Mouse (Mus musculus) brain, embryonic 14.5 days (tissue): Measurements from ENCODE around the gene Avil. TPM values are rescaled to one million over a fixed set of nuclear protein-coding genes. Genes with fewer than 3 reads are reported as not detected.
"Not testable (repeated sequence)": the region's sequence is repeated elsewhere in the genome, so short reads cannot be mapped to it uniquely, and the experiment has no call there.

Experiments used
- DNase-seq: peaks from one replicate; pipeline ENCODE4 v3.0.0-alpha.2; 2011; ENCODE audit warnings: low read depth
- CTCF ChIP-seq: fragments of 200-500 bp; IDR thresholded peaks from 2 replicates; pipeline ENCODE4 v1.5.1; 2012; ENCODE audit warnings: inconsistent platforms, mild to moderate bottlenecking, moderate library complexity, borderline replicate concordance; ENCODE audit not compliant: insufficient read depth, insufficient read length; ENCODE audit errors: extremely low read depth
- POLR2A ChIP-seq: fragments of 200-500 bp; IDR thresholded peaks from 2 replicates; pipeline ENCODE4 v1.6.1; 2012; ENCODE audit warnings: mild to moderate bottlenecking, inconsistent platforms, borderline replicate concordance; ENCODE audit not compliant: poor library complexity, insufficient read depth, insufficient read length, severe bottlenecking; ENCODE audit errors: extremely low read depth
- polyA plus RNA-seq: library from polyadenylated mRNA; depleted of rRNA; stranded (reverse); fragments of >200 nt; gene quantifications from 2 replicates; pipeline ENCODE4 v1.2.3, GENCODE M21; 2012

Avil gene
- polyA plus RNA-seq, 1 experiment: 1.7 TPM

DNA sequence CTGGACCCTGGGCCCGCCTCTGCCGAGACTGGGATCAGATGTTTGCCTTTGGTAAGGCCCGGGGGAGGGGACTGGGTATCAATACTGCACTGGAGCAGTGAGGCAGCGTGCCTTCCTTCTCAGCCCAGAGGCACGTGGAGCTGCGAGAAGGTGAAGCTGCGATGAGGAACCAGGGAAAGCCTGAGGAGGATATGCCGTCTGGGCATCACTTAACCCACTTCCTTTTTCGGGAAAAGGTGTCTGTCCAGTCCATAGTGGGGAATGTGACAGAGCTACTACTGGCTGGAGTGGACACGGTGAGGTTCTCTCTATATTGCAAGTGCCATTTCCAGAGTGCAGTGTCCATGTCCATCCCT, 49.6 kb downstream of the Avil start:
- no peak for TF ChIP-seq CTCF
- TF ChIP-seq POLR2A: no peak

DNA sequence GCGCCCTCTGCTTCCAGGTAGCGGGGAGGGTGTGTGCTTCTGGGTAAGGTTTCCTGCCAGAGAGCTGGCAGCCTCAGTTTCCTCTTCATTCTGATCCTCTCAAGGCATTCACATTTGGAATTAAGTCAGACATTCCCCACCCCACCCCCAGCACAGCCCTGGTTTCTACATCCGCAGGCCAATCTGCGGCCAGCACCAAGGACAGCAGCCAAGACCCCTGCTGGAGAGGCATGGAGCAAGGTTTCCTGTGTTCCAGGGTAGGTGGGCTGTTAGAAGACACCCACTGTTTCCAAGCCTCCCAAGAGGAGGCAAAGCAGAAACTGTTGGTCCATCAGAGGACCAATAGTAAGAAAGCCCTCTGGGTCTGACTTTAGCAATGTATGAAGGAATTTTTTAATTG, 54.1 kb downstream of the Avil start:
- no peak for DNase-seq
- TF ChIP-seq POLR2A: no peak
- no peak for TF ChIP-seq CTCF

More for the DNA sequence above, 49.6 kb downstream of the Avil start:
- no peak for DNase-seq

DNA sequence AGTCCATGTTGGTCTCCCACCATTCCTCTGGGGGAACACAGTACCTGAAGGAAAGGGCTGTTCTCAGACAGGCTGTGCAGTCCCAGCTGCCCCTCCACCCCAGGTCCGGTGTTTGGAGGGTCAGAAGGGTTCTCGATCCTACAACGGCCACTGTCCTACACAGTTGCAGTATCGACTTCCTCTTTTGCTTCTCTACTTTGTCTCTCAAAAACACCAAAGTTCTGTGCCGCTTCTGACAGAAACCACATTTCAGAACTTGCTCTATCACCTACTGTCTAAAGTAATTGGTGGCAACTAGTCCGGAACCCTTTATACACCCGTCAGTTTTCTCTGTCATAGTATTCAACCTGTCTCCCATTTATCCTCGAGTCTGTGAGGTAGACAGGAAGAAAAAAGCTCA, 54.9 kb downstream of the Avil start:
- no peak for TF ChIP-seq CTCF
- no peak for TF ChIP-seq POLR2A
- DNase-seq: no peak

DNA sequence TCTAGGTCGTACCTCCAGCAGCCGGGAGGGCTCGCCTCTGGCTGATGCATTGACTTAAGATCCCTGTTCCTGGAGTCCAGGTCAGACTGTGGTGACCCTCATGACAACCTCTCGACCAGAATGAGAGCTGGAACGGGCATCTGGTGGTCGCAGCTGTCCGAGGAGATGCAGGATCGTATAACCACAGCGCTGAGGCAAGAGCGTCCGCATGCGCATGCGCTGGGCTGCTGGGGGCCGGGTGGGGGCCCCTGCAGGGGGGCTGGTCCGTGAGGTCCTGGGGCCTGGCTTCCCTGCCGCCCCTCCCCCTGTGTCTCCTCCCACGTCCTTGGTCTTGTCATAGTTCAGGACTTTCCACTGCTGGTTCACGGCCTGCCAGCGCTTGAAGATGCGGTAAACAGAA, 56.0 kb downstream of the Avil start:
- DNase-seq: no peak
- no peak for TF ChIP-seq POLR2A
- TF ChIP-seq CTCF: no peak

DNA sequence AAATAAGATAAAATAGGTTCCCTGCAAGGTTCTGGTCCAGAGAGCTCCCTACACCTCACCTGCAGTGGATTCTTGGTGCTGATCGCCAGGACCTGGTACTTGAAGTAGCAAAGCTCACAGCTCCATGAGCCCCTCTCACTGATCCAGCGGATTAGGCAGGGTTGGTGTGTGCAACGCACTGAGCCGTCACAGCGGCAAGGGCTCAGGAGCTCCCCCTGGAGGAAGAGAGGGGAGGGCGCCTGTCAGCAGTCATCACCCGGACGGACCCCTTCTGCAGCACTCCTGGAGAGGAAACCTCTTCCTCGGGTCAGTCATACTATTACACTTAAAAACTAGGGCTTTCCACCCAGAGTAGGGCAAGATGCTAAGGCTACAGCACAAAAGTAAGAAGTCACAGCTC, 57.7 kb downstream of the Avil start:
- TF ChIP-seq POLR2A (no peak), CTCF (peak; percentile 98)
- peak; percentile 83 for DNase-seq

DNA sequence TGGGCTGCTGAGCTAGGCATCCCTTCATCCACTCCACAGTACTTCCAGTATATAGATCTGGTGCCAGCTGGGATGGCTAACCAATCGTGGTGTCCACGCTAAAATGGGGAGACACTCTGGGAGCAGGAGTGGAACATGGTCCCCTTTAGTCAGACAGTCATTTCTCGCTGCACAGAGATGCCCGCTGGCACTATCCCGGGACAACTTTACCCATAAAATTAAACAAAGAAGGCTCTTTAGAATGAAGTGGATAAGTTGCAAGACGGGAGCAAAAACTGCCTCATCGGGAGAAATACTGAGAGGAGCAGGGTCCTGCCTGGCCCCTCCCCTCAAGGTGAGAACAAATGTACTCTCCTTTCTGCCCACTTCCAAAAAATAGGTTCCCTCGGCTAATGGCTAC, 58.2 kb downstream of the Avil start:
- no peak for DNase-seq
- no peak for TF ChIP-seq POLR2A
- TF ChIP-seq CTCF: no peak

DNA sequence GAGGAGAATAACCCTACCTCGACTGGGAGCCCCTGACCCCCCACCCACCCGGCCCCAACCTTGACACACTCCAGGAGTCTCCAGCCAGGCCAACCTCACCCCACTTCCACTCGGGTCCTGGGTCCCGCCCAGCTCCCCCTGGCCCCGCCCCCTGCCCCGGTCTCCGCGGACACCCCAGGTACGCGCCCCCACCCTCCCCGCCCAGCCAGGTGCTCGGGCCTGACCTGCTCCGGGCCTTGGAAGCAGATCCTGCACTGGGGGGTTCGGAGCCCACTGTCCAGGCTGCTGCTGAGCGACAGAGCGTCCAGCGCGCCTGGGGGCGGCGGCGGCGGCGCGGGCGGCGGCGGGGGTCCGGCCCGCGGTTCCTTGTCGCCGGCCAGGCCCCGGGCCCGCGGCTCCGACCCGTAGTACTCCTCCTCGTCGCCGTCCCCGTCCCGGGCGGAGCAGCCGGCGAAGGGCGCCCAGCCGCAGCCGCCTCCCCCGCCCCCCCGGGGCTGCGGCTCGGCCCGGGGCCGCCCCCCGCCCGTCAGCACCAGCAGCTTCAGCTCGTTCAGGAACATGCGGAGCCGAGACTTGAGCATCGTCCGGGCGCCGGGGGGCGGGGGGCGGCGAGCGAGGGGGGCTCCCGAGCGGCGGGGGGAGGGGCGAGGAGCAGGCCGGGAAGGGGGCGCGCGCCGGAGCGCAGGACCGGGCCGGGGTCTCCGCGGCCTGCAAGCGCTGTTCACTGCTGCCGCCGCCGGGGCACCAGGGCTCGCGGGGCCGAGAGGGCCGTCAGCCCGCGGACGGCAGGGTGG, 58.9 kb downstream of the Avil start:
- peak; percentile 56 for DNase-seq
- TF ChIP-seq POLR2A: 0 out of 2 replicates have a peak, but pooled peaks have one; percentile 28
- no peak for TF ChIP-seq CTCF

DNA sequence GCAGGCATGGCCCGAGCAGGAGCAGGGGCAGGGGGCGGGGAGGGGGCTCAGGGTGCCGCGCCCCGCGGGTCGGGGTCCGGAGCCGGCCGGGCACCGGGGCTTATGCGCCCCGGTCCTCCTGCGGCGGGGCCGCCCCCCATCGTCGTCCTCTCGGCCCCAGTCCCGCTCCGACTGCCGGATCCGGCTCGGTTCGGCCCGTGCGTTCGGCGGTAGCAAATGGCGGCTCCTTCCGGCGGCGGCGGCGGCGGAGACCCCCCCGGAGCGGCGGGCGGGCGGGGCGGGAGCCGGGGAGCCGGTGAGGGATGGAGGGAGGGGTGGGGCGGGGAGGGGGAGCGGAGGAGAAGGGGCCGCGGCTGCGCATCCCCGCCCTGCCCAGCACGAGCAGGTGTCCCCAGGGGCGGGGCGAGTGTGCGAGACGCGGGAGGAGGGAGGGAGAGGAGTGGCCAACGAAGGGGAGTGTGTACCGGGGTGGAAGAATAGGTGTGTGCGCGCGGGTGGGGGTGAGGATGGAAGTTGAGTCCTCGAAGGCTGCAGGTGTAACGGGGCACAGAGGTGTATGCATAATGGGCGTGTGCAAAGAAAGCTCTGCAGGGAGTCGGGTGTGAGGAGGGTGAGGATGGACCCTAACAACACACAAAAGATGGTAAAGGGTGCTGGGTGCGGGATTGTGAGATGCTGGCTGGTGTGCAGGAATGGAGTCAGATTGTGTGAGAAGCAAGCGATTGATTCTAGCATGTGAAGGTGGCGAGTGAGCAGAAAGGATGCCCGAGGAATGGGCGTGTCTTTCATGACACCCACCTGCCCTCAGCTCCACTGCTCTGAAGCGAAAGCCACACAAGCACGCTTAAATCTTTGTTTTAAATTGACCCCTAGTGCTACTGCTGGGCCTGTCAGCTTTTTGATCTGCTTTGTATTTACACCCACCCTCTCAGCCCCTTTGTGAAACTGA, 59.7 kb downstream of the Avil start, which contains the start of gene March9:
TSS of gene March9 (minus strand) at position 217 of the 949 bp plus-strand sequence.
- TF ChIP-seq CTCF (no peak), POLR2A (peak; percentile 4; the same call in 1 of the 2 replicates)
- peak; percentile 96 for DNase-seq

DNA sequence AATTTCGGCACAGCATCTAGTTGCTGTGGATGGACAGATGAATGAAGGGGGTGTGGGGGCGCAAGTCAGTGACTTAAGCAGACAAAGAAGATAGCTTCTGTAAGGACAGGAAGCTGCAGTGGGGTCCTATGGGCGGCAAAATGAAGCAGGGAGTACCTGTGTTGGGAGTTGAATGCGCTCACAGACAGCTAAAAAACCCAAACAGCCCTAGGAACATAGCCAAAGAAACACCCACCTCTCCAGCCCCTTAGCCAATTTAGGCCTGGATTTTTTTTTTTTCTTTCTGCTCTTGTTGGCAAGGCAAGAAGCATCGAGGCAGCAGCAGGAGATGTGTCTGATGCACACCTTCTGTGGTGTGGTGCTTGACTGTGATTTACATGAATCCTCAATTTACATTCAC, 60.6 kb downstream of the Avil start:
- DNase-seq: peak; percentile 60
- TF ChIP-seq CTCF (no peak), POLR2A (no peak)

DNA sequence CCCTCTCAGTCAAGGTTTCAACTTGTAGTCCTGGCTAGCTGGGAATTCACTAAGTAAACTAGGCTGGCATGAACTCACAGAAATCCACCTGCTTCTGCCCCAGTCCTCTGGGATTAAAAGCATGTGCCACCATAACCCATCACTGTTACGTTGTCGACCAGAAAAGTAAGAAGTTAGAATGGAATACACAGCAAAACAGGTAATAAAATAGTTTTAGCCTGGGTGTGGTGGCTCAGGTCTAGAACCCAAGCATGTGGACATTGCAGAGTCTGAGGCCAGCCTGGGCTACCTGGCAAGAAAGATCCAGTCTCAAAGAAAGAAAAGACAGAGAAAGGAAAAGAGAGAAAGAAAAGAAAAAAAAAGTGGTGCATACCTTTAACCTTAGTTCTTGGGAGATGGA, 61.0 kb downstream of the Avil start:
- DNase-seq: no peak

DNA sequence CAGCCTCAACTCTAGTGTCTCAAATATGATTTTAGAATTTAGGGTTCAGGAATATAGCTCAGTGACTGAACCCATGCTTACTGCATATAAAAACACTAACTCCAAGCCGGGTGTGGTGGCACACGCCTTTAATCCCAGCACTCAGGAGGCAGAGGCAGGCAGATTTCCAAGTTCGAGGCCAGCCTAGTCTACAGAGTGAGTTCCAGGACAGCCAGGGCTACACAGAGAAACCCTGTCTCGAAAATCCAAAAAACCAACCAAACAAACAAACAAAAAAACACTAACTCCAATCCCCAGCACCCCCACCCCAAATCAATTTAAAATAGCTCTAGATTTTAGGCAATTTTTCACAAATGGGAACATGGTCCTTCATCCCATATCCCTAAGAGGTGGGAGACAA, 61.6 kb downstream of the Avil start:
- not testable (repeated sequence) for DNase-seq

More for the DNA sequence above, 61.0 kb downstream of the Avil start:
- TF ChIP-seq CTCF: no peak
- TF ChIP-seq POLR2A: no peak

DNA sequence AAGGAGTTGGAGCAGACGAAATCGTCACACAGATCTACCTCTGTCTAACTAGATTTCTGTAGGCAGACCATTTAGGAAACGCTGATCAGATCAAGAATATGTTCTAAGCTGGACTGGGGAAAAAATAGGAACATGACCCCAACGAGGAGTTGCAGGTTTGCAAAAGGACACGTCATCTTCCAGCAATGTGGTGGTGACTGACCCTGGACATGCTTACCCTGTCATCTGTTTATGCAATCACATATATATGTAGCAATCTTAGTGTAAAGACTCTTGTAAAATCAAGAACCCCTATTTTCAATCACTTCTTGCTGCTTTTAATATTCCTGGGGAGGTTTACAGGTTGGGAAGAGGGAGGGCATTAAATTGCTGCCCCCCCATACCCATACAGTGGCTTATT, 62.0 kb downstream of the Avil start:
- TF ChIP-seq CTCF: no peak
- TF ChIP-seq POLR2A: no peak
- no peak for DNase-seq

DNA sequence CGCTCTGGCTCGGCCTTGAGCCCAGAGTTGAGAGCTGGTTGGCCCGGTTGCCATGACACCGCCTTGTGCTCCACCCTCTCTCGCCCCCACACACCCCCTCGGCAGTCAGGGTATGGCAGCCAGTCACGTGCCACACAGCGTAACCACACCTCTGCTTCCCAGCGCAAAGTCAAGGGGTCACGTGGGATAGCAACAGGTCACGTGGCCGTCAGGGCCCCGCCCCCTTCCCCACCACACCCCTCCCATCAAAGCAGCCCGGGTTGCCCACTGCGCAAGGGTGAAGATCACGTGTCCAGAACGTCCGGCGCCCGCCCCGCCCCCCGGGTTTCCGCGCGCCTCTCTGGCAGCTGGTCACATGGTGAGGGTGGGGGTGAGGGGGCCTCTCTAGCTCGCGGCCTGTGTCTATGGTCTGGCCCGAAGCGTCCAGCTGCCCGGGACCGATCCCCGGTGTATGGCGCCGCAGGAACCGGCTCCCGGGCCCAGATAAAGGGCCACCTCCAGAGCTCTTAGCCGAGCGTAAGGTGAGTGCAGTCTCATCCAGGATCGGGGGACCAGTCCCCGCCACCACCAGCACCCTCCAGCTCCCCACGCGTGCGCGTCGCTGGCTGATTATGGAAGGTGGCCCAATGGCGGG, 62.8 kb downstream of the Avil start, which contains the start of gene Cdk4:
TSS of gene Cdk4 (plus strand) at position 296 of the 634 bp plus-strand sequence.
- TF ChIP-seq POLR2A: peak; percentile 70; the same call in 1 of the 2 replicates
- TF ChIP-seq CTCF: no peak
- DNase-seq: peak; percentile 100
